Mouse (Mus musculus) limb, embryonic 11.5 days (tissue): ENCODE results near the gene Stx11. TPM values are rescaled to one million over a fixed set of nuclear protein-coding genes. Genes with fewer than 3 reads are reported as not detected.
A peak's percentile ranks its signal among the peaks of the same experiment; 100 is the strongest.

Source experiments
- ATAC-seq: fragments of 200-750 bp; cut with Nextera tagmentation; 2 replicates; pipeline ENCODE4 v1.8.0; 2017; ENCODE audit warnings: low read depth; ENCODE audit not compliant: insufficient number of reproducible peaks, low FRiP score, low TSS enrichment
- DNase-seq: peaks from one replicate; pipeline ENCODE4 v3.0.0-alpha.2; 2015; ENCODE audit warnings: low spot score
- H3K27ac ChIP-seq: fragments of 300-500 bp; sonication (generic); replicated peaks from 2 replicates; pipeline ENCODE4 v1.5.1; 2014; ENCODE audit warnings: low read depth, mild to moderate bottlenecking, low read length
- H3K27me3 ChIP-seq: fragments of 300-500 bp; sonication (generic); 2 replicates; pipeline ENCODE4 v1.6.1; 2014; ENCODE audit warnings: mild to moderate bottlenecking, low read length, mixed read lengths; ENCODE audit not compliant: control insufficient read depth, insufficient read depth
- H3K36me3 ChIP-seq: fragments of 300-500 bp; sonication (generic); 2 replicates; pipeline ENCODE4 v1.6.1; 2014; ENCODE audit warnings: mild to moderate bottlenecking, low read length, moderate library complexity, mixed read lengths; ENCODE audit not compliant: control insufficient read depth, insufficient read depth
- H3K4me1 ChIP-seq: fragments of 300-500 bp; sonication (generic); 2 replicates; pipeline ENCODE4 v1.6.1; 2014; ENCODE audit warnings: low read length, mixed read lengths; ENCODE audit not compliant: control insufficient read depth, insufficient read depth
- H3K4me2 ChIP-seq: fragments of 300-500 bp; sonication (generic); 2 replicates; pipeline ENCODE4 v1.6.1; 2014; ENCODE audit warnings: low read depth, mild to moderate bottlenecking, moderate library complexity; ENCODE audit not compliant: severe bottlenecking
- H3K4me3 ChIP-seq: fragments of 300-500 bp; sonication (generic); 2 replicates; pipeline ENCODE4 v1.5.1; 2014; ENCODE audit warnings: low read depth, low read length
- H3K9ac ChIP-seq: fragments of 300-500 bp; sonication (generic); 2 replicates; pipeline ENCODE4 v1.6.1; 2014; ENCODE audit warnings: mild to moderate bottlenecking, low read length
- H3K9me3 ChIP-seq: fragments of 300-500 bp; sonication (generic); 2 replicates; pipeline ENCODE4 v1.6.1; 2016; ENCODE audit warnings: low read length; ENCODE audit not compliant: control insufficient read depth
- WGBS: fragments of 180-500 bp; shearing (Covaris S2); extraction: QIAGEN DNeasy Blood & Tissue Kit; methylation state at CpG from one replicate; pipeline ENCODE4 v1.1.7; 2014; 5-methylcytosine and 5-hydroxymethylcytosine counted together
- polyA plus RNA-seq: library from polyadenylated mRNA; unstranded; fragments of >200 nt; fragmentation: Nextera tagmentation; extraction: Ambion mirVana; gene quantifications from 2 replicates; pipeline ENCODE4 v1.2.1, GENCODE M21; 2014

The Stx11 gene
- polyA plus RNA-seq, 1 experiment from 2014 or later = 1.5 TPM

GRCm38 (mm10) chr10:12929149-12929856 is 34.8 kb downstream of the Stx11 start:
- no peak overlapping the region for H3K9ac ChIP-seq
- no peak overlapping the region for H3K4me2 ChIP-seq
- no peaks in the 10 kb centered on the region for H3K27me3 ChIP-seq
- H3K9me3 ChIP-seq = no peaks in the 10 kb centered on the region; the same call in 1 of the 2 replicates
- ATAC-seq (no peak), DNase-seq (no peak)
- no peaks in the 10 kb centered on the region for H3K4me1 ChIP-seq
- H3K4me3 ChIP-seq = no peak overlapping the region
- no peak overlapping the region for H3K27ac ChIP-seq
- WGBS = 86% methylated on average over 7 of the region's 7 CpGs
- no peaks in the 10 kb centered on the region for H3K36me3 ChIP-seq

- 86% methylated on average over 6 of the region's 6 CpGs for WGBS
- no peaks in the 10 kb centered on the region; the same call in 1 of the 2 replicates for H3K9me3 ChIP-seq
- no peaks in the 10 kb centered on the region for H3K36me3 ChIP-seq
- H3K4me2 ChIP-seq = no peak overlapping the region
- H3K27me3 ChIP-seq = no peaks in the 10 kb centered on the region
- no peak overlapping the region for H3K4me3 ChIP-seq
- ATAC-seq (no peak), DNase-seq (no peak)
- no peak overlapping the region for H3K9ac ChIP-seq
- no peaks in the 10 kb centered on the region for H3K4me1 ChIP-seq
- no peak overlapping the region for H3K27ac ChIP-seq
Measured at GRCm38 (mm10) chr10:12928193-12928592, 35.9 kb downstream of the Stx11 start.

GRCm38 (mm10) chr10:12922574-12923353 is 41.3 kb downstream of the Stx11 start:
- Histone ChIP-seq H3K9me3 (no peaks in the 10 kb centered on the region; the same call in 1 of the 2 replicates), H3K9ac (peak overlapping the region; percentile 70), H3K4me2 (peak overlapping the region; percentile 41), H3K27ac (peak overlapping the region; percentile 71), H3K27me3 (no peaks in the 10 kb centered on the region), H3K36me3 (no peaks in the 10 kb centered on the region), H3K4me3 (peak overlapping the region; percentile 59), H3K4me1 (no peaks in the 10 kb centered on the region)
- under 1% methylated on average over 54 of the region's 55 CpGs for WGBS
- DNase-seq (peak; percentile 100), ATAC-seq (peak; percentile 93)

- no peaks in the 10 kb centered on the region; the same call in 1 of the 2 replicates for H3K9me3 ChIP-seq
- H3K27me3 ChIP-seq = no peaks in the 10 kb centered on the region
- ATAC-seq (peak; percentile 46), DNase-seq (no peak)
- peak overlapping the region; percentile 41 for H3K4me2 ChIP-seq
- no peaks in the 10 kb centered on the region for H3K4me1 ChIP-seq
- WGBS = 2% methylated on average over 13 of the region's 13 CpGs
- H3K36me3 ChIP-seq = no peaks in the 10 kb centered on the region
- H3K4me3 ChIP-seq = peak overlapping the region; percentile 59
- peak overlapping the region; percentile 70 for H3K9ac ChIP-seq
- H3K27ac ChIP-seq = no peak overlapping the region
Measured at GRCm38 (mm10) chr10:12922077-12922573, 42.0 kb downstream of the Stx11 start.

GRCm38 (mm10) chr10:12921551-12922040 is 42.5 kb downstream of the Stx11 start:
- Histone ChIP-seq H3K4me3 (no peak overlapping the region), H3K27me3 (no peaks in the 10 kb centered on the region), H3K36me3 (no peaks in the 10 kb centered on the region), H3K9me3 (no peaks in the 10 kb centered on the region; the same call in 1 of the 2 replicates), H3K4me1 (no peaks in the 10 kb centered on the region), H3K9ac (no peak overlapping the region), H3K4me2 (no peak overlapping the region), H3K27ac (no peak overlapping the region)
- no peak for DNase-seq
- ATAC-seq = no peak
- WGBS = 59% methylated on average over 11 of the region's 11 CpGs

- Histone ChIP-seq H3K4me2 (no peak overlapping the region), H3K4me3 (no peak overlapping the region), H3K27ac (no peak overlapping the region), H3K9ac (no peak overlapping the region), H3K4me1 (no peaks in the 10 kb centered on the region), H3K27me3 (no peaks in the 10 kb centered on the region), H3K36me3 (no peaks in the 10 kb centered on the region), H3K9me3 (no peaks in the 10 kb centered on the region)
- DNase-seq (no peak), ATAC-seq (no peak)
- WGBS = 37% methylated on average over 5 of the region's 5 CpGs
Measured at GRCm38 (mm10) chr10:12919287-12919686, 44.8 kb downstream of the Stx11 start.

GRCm38 (mm10) chr10:12917626-12918025 is 46.5 kb downstream of the Stx11 start:
- Histone ChIP-seq H3K4me2 (no peak overlapping the region), H3K4me1 (no peaks in the 10 kb centered on the region), H3K9me3 (no peaks in the 10 kb centered on the region), H3K4me3 (no peak overlapping the region), H3K36me3 (no peaks in the 10 kb centered on the region), H3K27ac (no peak overlapping the region), H3K27me3 (no peaks in the 10 kb centered on the region), H3K9ac (no peak overlapping the region)
- WGBS = 78% methylated on average over 1 of the region's 1 CpGs
- DNase-seq (no peak), ATAC-seq (no peak)

- Histone ChIP-seq H3K4me2 (no peak overlapping the region), H3K4me3 (no peak overlapping the region), H3K9ac (no peak overlapping the region), H3K27ac (no peak overlapping the region), H3K36me3 (no peaks in the 10 kb centered on the region), H3K9me3 (no peaks in the 10 kb centered on the region), H3K27me3 (no peaks in the 10 kb centered on the region), H3K4me1 (no peaks in the 10 kb centered on the region)
- 96% methylated on average over 6 of the region's 6 CpGs for WGBS
- ATAC-seq (no peak), DNase-seq (no peak)
Measured at GRCm38 (mm10) chr10:12916376-12916775, 47.7 kb downstream of the Stx11 start.
